Mouse (Mus musculus) c-Kit-negative CD71-positive TER-119-positive erythroid progenitor cells, embryonic 14.5 days (primary cell): ENCODE data around the gene Gm17428.
"Not testable (repeated sequence)": the region's sequence is repeated elsewhere in the genome, so short reads cannot be mapped to it uniquely, and the experiment has no call there.

ENCODE experiments used
- DNase-seq: peaks from one replicate; pipeline ENCODE4 v3.0.0-alpha.2; 2013; ENCODE audit warnings: low read depth, low spot score

Gene Gm17428

DNA sequence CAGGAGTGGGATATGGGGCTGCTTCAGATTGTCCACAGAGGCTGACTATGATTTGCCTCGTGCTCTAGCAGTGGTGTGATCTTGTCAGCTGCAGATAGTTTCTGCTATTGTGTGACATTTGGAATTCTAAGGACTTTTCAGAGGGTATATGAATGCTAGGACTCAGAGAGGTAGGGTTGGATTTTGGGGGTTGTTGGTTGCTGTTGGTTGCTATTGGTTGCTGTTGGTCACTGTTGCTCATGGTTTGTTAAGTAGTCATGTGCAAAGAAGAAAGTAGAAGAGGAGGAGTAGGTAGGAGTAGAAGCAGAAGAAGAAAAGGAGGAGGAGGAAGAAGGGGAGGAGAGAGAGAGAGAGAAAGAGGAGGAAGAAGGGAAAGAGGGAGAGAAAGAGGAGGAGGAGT lies at the start of gene Gm17428:
Gene Gm17428 (plus strand): TSS at position 301 of the 400 bp plus-strand sequence.
- DNase-seq = no peak

DNA sequence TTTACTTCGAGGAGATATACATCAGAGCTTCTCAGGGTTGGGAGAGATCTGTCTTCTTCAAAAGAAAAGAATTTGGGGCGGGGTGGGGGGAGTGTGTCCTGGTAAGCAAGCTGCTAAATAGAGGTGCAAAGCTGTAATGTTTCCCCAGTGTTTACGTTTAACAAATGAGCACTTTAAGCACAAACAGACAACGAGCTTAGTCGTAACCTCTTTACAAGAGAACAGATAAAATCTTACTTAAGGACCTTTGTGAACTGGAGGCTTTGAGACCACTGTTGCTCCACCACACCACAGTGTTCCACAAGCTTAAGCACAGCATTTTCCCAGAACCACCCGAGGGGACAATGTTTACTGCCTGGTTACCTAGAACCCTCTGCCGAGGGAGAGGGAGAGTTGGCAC lies 49.4 kb upstream of the Gm17428 start:
- no peak for DNase-seq

DNA sequence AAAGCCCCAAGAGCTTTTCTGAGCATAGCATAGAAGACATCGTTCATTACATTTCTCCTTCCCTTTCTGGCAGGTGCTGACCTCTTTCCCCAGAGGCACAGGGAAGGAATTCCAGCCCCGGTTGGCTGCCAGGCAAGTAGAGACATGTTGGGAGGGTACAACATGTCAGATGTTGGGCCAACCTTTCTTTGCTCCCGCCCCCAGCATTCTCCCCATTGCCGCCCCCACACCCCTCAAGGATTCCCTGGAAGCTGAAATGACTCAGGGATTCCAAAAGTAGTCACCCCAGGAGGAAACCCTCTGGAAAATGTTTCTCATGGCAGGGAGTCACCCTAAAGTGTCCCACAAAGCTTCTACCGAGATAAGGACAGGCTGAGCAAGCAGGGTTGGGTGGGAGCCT lies 46.9 kb upstream of the Gm17428 start:
- no peak for DNase-seq

DNA sequence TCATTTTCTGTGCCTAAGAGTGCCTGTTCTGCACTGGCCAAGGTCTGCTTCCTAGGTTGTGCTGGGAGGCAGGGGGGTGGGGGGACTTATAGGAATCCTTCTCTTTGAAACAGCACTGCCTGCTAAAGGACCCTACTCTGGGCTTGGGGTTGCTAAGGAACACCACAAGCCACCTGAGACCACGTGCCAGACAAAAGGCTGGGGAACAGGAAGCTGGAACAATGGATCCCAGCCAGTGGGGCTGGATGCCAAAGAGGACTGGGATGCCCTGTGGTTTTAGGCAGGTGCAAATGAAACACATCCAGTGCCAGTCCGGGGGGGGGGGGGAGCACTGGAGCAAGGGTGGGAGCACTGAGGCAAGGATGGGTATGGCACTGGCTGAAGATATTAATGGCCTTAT lies 46.3 kb upstream of the Gm17428 start:
- DNase-seq = no peak

DNA sequence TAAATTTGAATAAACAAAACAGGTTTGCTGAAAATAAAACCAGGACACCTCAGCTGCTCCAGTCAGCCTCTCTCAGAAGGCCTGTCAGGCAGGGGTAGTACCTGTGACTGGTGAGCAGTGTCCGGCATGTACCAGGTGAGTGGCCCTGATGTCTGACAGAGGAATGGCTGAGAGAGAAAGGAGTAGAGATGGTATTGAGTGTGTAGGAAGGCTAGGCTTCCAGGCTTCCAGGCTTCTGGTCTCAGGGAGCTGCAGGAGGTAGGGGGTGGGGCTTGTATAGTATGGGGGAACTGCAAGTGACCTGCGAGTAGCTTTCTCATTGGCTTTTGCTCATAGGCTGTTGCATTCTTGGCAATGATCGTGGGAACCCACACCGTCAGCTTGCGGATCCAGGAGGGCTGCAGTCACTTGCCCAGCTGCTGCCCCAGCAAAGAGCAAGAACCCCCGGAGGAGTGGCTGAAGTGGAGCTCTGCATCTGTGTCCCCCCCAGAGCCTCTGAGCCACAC lies 44.0 kb upstream of the Gm17428 start, which contains the start of gene Il25:
Gene Il25 (plus strand): TSS at position 51 of the 506 bp plus-strand sequence.
- no peak for DNase-seq

DNA sequence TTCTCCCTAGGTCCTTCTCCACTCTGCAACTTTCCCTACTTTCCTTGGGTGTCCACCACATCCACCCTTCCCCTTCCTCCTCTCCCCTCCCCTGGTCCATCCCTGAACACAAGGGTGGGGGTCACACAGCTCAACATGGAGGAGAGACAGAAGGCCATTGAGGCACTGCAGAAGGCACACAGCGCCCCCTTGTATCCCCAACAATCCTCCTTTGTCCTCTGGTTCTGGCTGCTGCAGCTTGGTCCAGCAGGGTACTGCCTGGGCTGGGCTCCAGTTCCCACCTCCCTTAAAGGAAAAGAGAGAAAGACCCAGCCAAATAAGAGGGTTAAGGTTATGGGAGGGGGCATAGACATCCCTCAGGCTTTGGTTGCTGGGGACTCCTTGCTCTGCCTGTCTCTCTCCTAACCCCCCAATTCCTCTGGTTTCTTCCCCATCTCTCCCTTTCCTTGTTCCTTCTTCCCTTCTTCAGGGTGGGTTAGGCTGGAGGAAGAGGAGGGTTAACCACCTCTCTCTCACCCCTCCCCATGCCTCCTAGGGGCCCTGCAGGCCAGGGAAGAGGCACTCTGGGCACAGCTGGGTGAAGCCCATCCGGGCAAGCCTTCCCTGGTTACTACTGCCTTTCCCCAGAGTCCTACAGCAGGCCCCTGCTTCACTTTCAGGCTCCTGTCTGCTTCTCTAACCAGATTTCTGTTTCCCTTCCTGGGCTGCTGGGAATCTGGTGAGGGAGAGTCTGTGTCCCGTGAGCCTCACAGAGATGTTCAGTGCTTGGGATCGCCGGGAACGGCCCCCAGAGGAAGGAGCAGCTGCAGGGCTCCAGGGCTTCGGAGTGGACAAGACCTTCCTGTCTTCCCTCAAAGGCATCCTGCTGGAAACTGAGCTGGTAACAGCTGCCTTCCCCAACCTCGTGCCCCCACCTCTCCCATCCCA lies 40.6 kb upstream of the Gm17428 start, which contains the start of gene Cmtm5:
Gene Cmtm5 (plus strand): TSS at position 358 of the 927 bp plus-strand sequence.
- DNase-seq = no peak

DNA sequence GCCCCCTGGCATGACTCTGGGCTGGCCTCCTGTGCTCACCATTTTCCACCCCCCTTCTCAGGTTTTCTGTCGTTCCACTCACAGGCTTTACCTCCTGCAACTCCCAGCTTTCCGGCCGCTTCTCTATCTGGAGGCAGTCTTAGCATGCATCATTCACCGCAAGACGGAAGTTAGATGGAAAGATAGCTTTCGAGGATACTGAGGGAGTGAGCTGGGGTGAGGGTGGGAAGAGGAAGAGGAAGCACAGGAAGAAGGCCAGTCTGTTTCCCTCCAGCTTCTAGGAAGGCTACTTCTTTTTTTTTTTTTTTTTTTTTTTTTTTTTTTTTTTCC lies 39.9 kb upstream of the Gm17428 start:
- no peak for DNase-seq

DNA sequence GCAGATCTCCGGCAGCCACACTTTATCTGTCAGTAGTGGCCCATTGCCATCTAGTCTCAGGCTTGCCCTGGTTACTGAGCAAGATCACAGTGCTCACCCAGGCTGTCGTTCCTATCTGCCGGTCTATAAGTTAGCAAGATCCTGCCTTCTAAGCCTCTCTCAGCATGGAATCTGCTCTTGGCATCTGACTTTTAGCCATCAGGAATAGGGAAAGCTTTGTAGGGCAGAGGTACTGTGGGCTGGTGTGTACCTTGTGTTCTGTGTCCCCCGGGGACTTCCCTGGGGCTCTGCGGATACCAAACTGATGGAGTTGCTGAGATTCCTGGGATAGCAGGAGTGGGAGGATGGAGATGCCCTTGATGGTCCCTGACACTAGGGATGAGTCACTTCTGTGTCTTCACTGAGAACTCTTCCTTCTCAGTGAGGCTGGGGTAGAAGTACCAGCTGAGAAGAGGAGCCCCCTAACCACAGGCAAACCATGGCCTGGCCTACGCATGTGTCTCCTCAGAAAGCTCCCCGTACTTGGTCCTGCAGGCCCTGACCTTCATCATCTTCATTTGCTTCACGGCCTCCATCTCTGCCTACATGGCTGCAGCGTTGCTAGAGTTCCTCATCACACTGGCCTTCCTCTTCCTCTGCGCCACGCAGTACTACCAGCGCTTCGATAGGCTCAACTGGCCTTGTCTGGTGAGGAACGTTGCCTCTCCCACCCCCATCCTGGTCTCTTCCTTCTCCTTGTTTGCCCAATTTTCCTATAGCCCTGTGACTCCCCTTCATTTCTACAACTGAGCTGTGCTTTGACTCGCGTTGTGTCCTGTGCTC lies 39.2 kb upstream of the Gm17428 start:
- DNase-seq = no peak

DNA sequence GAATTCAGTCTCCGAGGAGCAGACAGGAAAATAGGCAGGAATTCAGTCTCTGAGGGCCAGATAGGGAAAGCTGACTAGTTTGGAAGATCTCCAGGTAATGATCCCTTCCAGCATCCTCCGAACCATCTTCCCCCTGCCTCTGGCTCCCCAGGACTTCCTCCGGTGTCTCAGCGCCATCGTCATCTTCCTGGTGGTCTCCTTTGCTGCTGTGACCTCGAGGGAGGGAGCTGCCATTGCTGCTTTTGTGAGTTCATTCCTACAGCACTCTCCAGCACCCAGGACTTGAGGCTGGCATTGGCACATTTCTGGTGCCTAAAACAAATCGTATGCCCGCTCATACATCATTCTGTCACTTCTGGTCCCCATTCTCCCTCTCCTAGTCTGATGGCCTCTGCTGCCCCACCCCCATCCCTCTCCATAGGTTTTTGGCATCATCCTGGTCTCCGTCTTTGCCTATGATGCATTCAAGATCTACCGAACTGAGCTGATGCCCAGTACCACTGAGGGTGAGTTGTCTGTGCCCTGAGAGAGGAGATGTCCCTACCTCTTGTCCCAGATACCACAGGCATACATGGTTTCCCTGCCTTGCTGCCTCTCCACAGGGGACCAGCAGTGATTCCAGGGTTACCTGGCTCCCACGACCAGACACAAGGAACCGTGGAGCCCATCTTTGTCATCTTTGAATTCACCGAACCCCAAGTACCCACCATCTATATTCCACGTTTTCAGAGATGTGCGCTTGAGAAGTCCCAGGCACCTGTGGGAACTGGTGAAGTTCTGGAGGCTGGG lies 38.1 kb upstream of the Gm17428 start:
- no peak for DNase-seq

DNA sequence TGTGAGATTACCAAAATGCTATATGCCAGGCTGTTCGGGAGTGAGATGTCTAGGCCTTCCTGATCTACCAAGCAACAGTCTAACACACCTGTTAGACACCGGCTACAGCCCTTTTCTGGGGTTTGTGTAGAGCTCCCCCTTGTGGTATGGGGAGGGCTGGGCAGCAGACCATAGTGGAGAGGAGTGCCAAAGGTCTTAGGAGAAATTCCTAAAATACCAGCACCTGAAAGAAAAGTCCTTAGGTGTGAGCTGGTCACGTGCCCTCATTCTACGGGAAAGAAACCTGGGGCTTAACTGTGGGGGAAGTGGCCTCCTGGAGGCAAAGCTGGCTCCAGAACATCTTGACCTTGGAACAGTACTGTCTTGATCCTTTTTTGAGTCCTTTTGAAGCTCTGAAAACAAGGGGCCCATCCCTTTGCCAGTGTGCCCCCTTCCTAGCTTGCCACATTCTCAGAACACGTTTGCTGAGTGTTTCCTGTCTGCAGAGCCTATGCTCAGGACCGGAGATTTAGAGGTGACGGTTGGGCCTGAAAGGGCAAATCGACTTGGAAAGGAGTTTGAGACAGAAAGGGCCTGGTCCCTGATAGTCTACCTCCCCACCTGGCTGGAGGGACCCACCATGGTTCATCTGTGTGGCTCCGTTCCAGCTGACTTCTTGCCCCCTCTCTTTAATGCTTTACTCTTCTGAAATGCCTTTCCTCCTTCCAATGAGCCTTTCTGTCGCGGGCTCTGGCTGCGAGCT lies 37.1 kb upstream of the Gm17428 start:
- peak; percentile 20 for DNase-seq

DNA sequence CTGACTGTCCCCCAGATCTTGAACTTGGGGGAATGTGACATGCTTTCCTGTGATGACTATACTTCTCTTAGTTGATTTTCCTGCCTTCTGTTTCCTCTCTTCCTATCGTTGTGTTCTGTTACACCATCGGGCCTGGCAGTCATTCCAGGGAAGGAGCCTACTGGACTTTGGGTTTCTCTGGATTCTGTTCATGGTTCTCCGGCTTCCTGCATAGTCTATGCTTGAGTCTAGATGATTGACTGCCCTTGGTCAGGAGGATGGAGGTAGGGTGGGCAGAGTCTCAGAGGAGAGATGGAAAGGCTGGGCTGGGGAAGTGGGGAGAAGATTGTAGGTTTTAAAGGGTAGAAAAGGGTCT lies 36.6 kb upstream of the Gm17428 start:
- DNase-seq = no peak

DNA sequence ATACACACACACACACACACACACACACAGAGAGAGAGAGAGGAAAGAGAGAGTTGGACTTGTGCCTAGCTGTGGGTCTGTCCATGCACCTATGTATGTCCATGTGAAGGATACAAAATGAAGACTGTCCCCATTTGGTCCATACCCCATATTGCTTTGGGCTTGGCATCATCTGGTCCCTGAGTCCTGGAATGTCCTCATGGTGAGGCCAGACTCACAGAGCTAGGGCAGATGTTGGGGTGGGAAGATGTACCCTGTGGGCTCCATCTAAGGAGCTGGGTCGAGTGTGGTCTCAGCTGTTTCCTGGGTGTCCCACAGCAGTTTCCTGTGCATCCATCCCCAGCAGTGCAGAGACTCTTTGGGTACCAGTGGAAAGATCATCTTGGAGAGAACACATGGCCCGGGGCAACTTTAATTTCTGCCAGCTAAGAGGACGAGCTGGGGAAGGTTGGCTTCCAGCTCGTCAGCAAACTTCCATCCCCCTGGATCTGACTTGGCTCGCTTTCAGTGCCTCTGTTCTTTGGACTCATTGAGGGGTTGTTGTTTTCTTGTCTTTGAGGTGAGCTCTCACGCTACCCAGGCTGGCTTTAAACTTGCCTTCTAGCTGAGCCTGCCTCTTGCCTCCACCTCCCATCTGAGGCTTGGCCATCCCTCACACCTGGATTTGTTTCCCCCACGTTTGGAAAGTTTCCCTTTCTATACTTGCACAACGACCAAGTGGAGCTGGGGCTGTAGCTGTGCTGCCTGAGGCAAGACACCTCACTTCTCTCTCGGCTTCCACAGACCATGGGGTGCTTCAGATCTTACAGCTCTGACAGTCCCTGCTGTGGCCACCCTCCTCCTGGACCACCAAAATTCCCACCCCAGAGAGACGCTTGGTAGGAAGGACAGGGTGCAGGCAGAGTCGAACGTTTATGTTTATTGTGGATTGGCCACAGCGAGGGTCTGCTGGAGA lies 35.4 kb upstream of the Gm17428 start:
- no peak for DNase-seq

DNA sequence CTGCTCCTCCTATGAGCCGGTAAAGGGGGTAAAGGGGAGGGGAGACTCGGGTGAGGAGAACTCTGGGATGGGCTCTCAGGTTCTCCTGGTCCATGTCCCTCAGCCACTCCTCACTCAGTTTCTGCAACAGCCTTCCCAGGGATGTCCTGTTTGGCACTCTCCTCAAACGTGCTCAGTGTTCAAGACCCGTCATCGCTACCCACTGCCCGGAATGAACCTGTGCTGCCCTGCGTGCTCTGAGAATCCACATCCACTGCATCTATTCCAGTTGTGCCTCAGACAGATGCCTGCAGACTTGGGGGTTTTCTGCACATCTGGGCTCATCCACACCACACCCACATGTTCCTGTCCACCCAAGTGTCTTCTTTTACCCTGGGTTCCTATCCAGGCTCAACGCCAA lies 34.3 kb upstream of the Gm17428 start:
- DNase-seq = no peak

DNA sequence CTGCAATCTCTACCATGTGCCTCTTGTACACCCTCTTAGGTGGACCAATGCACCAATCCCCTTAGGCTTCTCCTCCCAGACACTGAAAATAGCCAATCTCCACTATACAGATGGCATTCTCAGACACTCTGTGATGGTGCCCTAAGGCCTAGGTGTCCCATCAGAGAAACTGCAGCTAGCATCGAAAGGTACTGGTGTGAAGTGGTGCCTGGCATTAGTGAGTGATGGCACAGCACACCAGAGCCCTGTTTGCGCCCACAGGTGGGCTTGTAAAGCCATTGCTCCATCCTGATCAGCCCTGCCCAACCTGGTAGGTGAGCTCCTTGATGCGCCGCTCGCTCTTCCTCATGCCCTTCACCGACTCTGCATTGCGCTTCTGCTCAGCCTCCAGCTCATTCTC lies 32.8 kb upstream of the Gm17428 start:
- DNase-seq = no peak

DNA sequence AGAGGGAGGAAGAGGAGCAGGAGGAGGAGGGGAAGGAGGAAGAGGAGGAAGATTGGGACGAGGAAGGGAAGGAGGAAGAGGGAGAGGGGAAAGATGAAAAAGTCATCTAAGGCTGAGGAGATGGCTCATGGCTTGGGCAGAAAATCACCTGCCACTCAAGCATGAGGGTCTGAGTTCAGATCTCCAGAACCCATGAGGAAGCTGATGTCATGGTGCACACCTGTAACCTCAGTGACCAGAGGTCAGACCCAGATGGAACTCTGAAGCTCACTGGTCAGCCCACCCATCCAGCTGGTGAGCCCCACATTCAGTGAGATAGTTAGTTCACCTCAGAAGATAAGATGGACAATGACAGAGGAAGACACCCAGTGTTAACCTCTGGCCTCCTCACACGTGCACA lies 31.8 kb upstream of the Gm17428 start:
- DNase-seq = no peak

DNA sequence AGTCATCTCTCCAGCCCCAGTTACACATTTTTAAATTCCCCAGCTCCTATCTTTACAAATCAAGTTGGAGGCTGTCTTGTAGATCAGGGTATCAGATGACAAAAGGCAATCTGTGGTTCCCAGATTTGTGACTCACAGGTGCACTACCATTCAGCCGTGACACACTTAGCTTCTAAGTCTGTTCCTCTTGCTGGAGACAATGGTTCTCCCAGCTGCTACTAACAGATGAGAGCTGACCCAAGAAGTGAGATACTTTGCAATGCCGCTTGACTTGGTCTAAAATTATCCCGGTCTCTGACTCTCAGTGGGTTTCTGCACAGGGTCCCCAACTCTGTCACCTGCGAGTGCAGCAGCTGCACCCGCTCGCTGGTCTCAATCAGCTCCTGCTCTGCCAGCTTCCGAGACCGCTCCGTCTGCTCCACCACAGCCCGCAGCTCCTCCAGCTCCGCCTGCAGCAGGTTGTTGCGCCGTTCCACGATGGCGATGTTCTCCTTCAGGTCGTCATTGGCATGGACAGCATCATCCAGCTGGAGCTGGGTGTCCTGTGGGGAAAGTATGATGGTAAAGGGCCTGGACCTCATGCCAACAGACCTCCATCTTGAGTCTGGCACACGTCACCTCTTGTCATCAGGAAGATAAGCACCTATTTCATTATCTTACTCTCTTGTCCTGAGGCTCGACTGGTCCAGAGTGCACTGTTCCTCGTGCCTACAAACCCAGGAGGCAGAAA lies 30.6 kb upstream of the Gm17428 start:
- no peak for DNase-seq

DNA sequence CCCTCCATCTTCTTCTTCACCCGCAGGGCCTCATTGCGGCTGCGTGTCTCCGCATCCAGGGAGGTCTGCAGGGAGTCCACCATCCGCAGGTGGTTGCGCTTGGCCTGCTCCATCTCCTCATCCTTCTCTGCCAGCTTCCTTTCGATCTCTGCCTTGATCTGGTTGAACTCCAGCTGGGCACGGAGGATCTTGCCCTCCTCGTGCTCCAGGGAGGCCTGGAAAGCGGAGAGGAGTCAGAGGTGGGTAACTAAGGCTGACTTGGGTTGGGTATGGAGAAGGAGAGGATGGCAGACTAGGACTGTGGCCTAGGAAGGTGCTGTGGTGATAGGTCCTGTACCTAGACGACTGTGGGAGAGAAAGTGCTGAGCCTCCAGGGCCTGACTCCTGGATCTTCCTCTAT lies 29.7 kb upstream of the Gm17428 start:
- DNase-seq = not testable (repeated sequence)

DNA sequence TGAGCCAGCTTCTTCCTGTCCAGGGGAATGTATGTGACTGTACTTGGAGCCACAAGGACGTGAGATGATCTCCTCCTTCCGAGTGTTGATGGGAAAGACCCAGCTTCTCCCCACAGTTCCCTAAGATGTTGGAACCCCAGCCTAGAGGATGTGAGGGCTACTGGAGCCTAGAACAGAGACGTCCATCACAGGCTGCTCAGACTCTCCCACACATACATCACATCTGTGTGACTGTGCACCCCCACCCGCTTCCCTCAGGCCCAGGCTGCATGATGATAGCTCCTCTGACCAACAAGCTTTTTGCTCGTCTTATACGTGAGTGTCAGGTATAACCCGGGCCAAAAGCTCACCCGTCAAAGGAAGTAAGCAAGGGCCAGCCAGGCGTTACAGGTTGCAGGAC lies 28.0 kb upstream of the Gm17428 start:
- DNase-seq = no peak

DNA sequence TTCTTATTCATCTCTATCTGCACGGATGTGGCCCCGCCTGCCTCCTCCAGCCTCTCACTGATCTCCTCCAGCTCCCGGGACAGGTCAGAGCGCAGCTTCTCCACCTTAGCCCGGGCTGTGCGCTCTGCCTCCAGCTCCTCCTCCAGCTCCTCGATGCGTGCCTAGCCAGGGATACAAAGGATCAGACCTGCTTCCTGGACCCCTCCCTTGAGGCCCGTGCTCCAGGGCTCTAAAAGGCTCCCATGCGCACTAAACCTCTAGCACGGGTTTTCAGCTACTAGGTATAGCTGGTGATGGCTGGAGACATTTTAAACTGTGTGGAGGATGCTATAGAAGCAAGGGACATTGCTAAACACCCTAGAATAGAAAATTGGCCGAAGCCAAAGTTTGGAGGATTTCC lies 26.2 kb upstream of the Gm17428 start:
- no peak for DNase-seq
